Mouse (Mus musculus): ENCODE data around the gene Cwc22.

- TF ChIP-seq EP300 (IDR thresholded peaks at IDR 0.05) (no peak), CTCF (IDR thresholded peaks at IDR 0.05) (no peak)
Measured at GRCm38 (mm10) chr2:77916586-77917359, 29.4 kb downstream of the Cwc22 start.

Data from lung, postnatal 0 days (tissue).